Mouse (Mus musculus) fibroblast of lung, adult 2 months (primary cell): ENCODE data around the gene Slit3.
A peak's percentile ranks its signal among the peaks of the same experiment; 100 is the strongest.

Source experiments
- DNase-seq: peaks from one replicate; pipeline ENCODE4 v3.0.0-alpha.2; 2011; ENCODE audit warnings: low read depth

Slit3 gene

GRCm38 (mm10) chr11:35632262-35632661 lies 511.2 kb downstream of the Slit3 start:
- DNase-seq = no peak

GRCm38 (mm10) chr11:35637102-35637501 lies 516.1 kb downstream of the Slit3 start:
- DNase-seq = no peak

GRCm38 (mm10) chr11:35638862-35639384 lies 517.9 kb downstream of the Slit3 start:
- no peak for DNase-seq

- no peak for DNase-seq
Measured at GRCm38 (mm10) chr11:35639428-35639827, 518.4 kb downstream of the Slit3 start.

GRCm38 (mm10) chr11:35651286-35651685 lies 530.3 kb downstream of the Slit3 start:
- no peak for DNase-seq

GRCm38 (mm10) chr11:35655836-35656235 lies 534.8 kb downstream of the Slit3 start:
- DNase-seq = no peak

- no peak for DNase-seq
Measured at GRCm38 (mm10) chr11:35657582-35657981, 536.6 kb downstream of the Slit3 start.

GRCm38 (mm10) chr11:35660967-35661366 lies 539.9 kb downstream of the Slit3 start:
- no peak for DNase-seq

- no peak for DNase-seq
Measured at GRCm38 (mm10) chr11:35662945-35663344, 541.9 kb downstream of the Slit3 start.

GRCm38 (mm10) chr11:35663661-35664060 lies 542.6 kb downstream of the Slit3 start:
- no peak for DNase-seq

GRCm38 (mm10) chr11:35664991-35665390 lies 544.0 kb downstream of the Slit3 start:
- no peak for DNase-seq

- no peak for DNase-seq
Measured at GRCm38 (mm10) chr11:35667428-35667827, 546.4 kb downstream of the Slit3 start.

GRCm38 (mm10) chr11:35668138-35668537 lies 547.1 kb downstream of the Slit3 start:
- no peak for DNase-seq

GRCm38 (mm10) chr11:35668750-35669149 lies 547.7 kb downstream of the Slit3 start:
- DNase-seq = no peak

GRCm38 (mm10) chr11:35669536-35669935 lies 548.5 kb downstream of the Slit3 start:
- no peak for DNase-seq

GRCm38 (mm10) chr11:35670181-35670580 lies 549.2 kb downstream of the Slit3 start:
- DNase-seq = no peak

GRCm38 (mm10) chr11:35670746-35671145 lies 549.7 kb downstream of the Slit3 start:
- DNase-seq = no peak

GRCm38 (mm10) chr11:35673050-35673449 lies 552.0 kb downstream of the Slit3 start:
- DNase-seq = no peak

GRCm38 (mm10) chr11:35674242-35674641 lies 553.2 kb downstream of the Slit3 start:
- DNase-seq = no peak

- DNase-seq = no peak
Measured at GRCm38 (mm10) chr11:35676744-35677143, 555.7 kb downstream of the Slit3 start.

- no peak for DNase-seq
Measured at GRCm38 (mm10) chr11:35679976-35680375, 559.0 kb downstream of the Slit3 start.

GRCm38 (mm10) chr11:35687316-35687715 lies 566.3 kb downstream of the Slit3 start:
- no peak for DNase-seq

- no peak for DNase-seq
Measured at GRCm38 (mm10) chr11:35690515-35691281, 569.7 kb downstream of the Slit3 start.

- DNase-seq = peak; percentile 10
Measured at GRCm38 (mm10) chr11:35693136-35693535, 572.1 kb downstream of the Slit3 start.
